Mouse (Mus musculus): ENCODE results near the gene Neurl2. TPM values are rescaled to one million over a fixed set of nuclear protein-coding genes. Genes with fewer than 3 reads are reported as not detected.
A peak's percentile ranks its signal among the peaks of the same experiment; 100 is the strongest.

Neurl2 gene
- total RNA-seq, 1 experiment = 3.6 TPM

- Histone ChIP-seq H3K36me3 (ENCODE audit: control insufficient read depth, insufficient read depth, low read length, poor library complexity, severe bottlenecking) (no peaks in the 10 kb centered on the region; the same call in 1 of the 2 replicates), H3K9me3 (ENCODE audit: control insufficient read depth, insufficient read depth, low read depth, low read length) (no peaks in the 10 kb centered on the region), H3K27ac (ENCODE audit: insufficient read depth, low read depth, low read length, poor library complexity, severe bottlenecking) (no peak within 1 kb of the TSS), H3K9ac (ENCODE audit: insufficient read depth, low read depth, low read length, poor library complexity, severe bottlenecking) (peak within 1 kb of the TSS; percentile 70), H3K4me3 (ENCODE audit: insufficient read depth in 1 of 2, low read depth in 1 of 2, low read length in 2 of 2, poor library complexity in 1 of 2, severe bottlenecking in 1 of 2) (peak within 1 kb of the TSS; percentile 74 to 90), H3K4me1 (ENCODE audit: control insufficient read depth in 2 of 2, insufficient read depth in 2 of 2, low read length in 2 of 2, poor library complexity in 1 of 2) (peaks cover 5 to 25% of the 10 kb centered on the region in 2 experiments)
- DNase-seq (ENCODE audit: low read depth, low spot score) = no peak
- in situ Hi-C loops (cut with MboI; ENCODE audit: low sequenced_read_pairs in 2 of 2, unreplicated experiment in 2 of 2) = no loop called here
- TF ChIP-seq HCFC1 (IDR thresholded peaks at IDR 0.05; ENCODE audit: borderline replicate concordance, insufficient read depth, low read length) (no peak), ZC3H11A (IDR thresholded peaks at IDR 0.05; ENCODE audit: borderline replicate concordance, low read depth, low read length) (no peak), ZNF384 (IDR thresholded peaks at IDR 0.05; ENCODE audit: low read depth, low read length) (no peak), CHD2 (IDR thresholded peaks at IDR 0.05; ENCODE audit: low read depth, low read length) (no peak), MAFK (IDR thresholded peaks at IDR 0.05; ENCODE audit: insufficient read depth, low read depth, low read length) (no peak)
These were observed 47.5 kb downstream of the Neurl2 start, which contains the start of gene Snx21 for GRCm38 (mm10) chr2:164785481-164786387. Snx21 (plus strand) TSS chr2:164785823.

GRCm38 (mm10) chr2:164784869-164785420, 48.3 kb downstream of the Neurl2 start:
- peaks cover 5 to 21% of the 10 kb centered on the region in 2 experiments for H3K4me1 ChIP-seq (ENCODE audit: control insufficient read depth in 2 of 2, insufficient read depth in 2 of 2, low read length in 2 of 2, poor library complexity in 1 of 2)
- TF ChIP-seq HCFC1 (IDR thresholded peaks at IDR 0.05; ENCODE audit: borderline replicate concordance, insufficient read depth, low read length) = no peak
- no peak for TF ChIP-seq ZC3H11A (IDR thresholded peaks at IDR 0.05; ENCODE audit: borderline replicate concordance, low read depth, low read length)
- no peak for TF ChIP-seq CHD2 (IDR thresholded peaks at IDR 0.05; ENCODE audit: low read depth, low read length)
- TF ChIP-seq MAFK (IDR thresholded peaks at IDR 0.05; ENCODE audit: insufficient read depth, low read depth, low read length) = no peak
- no peak for TF ChIP-seq ZNF384 (IDR thresholded peaks at IDR 0.05; ENCODE audit: low read depth, low read length)
- H3K36me3 ChIP-seq (ENCODE audit: control insufficient read depth, insufficient read depth, low read length, poor library complexity, severe bottlenecking) = no peaks in the 10 kb centered on the region; the same call in 1 of the 2 replicates
- DNase-seq (ENCODE audit: low read depth, low spot score) = no peak
- H3K9ac ChIP-seq (ENCODE audit: insufficient read depth, low read depth, low read length, poor library complexity, severe bottlenecking) = no peak overlapping the region
- H3K27ac ChIP-seq (ENCODE audit: insufficient read depth, low read depth, low read length, poor library complexity, severe bottlenecking) = no peak overlapping the region
- in situ Hi-C loops (cut with MboI; ENCODE audit: low sequenced_read_pairs in 2 of 2, unreplicated experiment in 2 of 2) = no loop called here
- no peaks in the 10 kb centered on the region for H3K9me3 ChIP-seq (ENCODE audit: control insufficient read depth, insufficient read depth, low read depth, low read length)
- peak overlapping the region; percentile 74 to 90; a peak in 3 of 4 replicates for H3K4me3 ChIP-seq (ENCODE audit: insufficient read depth in 1 of 2, low read depth in 1 of 2, low read length in 2 of 2, poor library complexity in 1 of 2, severe bottlenecking in 1 of 2)

- no peaks in the 10 kb centered on the region; the same call in 1 of the 2 replicates for H3K36me3 ChIP-seq (ENCODE audit: control insufficient read depth, insufficient read depth, low read length, poor library complexity, severe bottlenecking)
- DNase-seq (ENCODE audit: low read depth, low spot score) = no peak
- TF ChIP-seq ZNF384 (IDR thresholded peaks at IDR 0.05; ENCODE audit: low read depth, low read length) = no peak
- TF ChIP-seq MAFK (IDR thresholded peaks at IDR 0.05; ENCODE audit: insufficient read depth, low read depth, low read length) = no peak
- TF ChIP-seq ZC3H11A (IDR thresholded peaks at IDR 0.05; ENCODE audit: borderline replicate concordance, low read depth, low read length) = no peak
- no peak for TF ChIP-seq CHD2 (IDR thresholded peaks at IDR 0.05; ENCODE audit: low read depth, low read length)
- TF ChIP-seq HCFC1 (IDR thresholded peaks at IDR 0.05; ENCODE audit: borderline replicate concordance, insufficient read depth, low read length) = no peak
- in situ Hi-C loops (cut with MboI; ENCODE audit: low sequenced_read_pairs in 2 of 2, unreplicated experiment in 2 of 2) = no loop called here
- peaks cover 4 to 19% of the 10 kb centered on the region in 2 experiments for H3K4me1 ChIP-seq (ENCODE audit: control insufficient read depth in 2 of 2, insufficient read depth in 2 of 2, low read length in 2 of 2, poor library complexity in 1 of 2)
- H3K9ac ChIP-seq (ENCODE audit: insufficient read depth, low read depth, low read length, poor library complexity, severe bottlenecking) = no peak overlapping the region
- no peak overlapping the region for H3K27ac ChIP-seq (ENCODE audit: insufficient read depth, low read depth, low read length, poor library complexity, severe bottlenecking)
- no peak overlapping the region for H3K4me3 ChIP-seq (ENCODE audit: insufficient read depth in 1 of 2, low read depth in 1 of 2, low read length in 2 of 2, poor library complexity in 1 of 2, severe bottlenecking in 1 of 2)
- H3K9me3 ChIP-seq (ENCODE audit: control insufficient read depth, insufficient read depth, low read depth, low read length) = no peaks in the 10 kb centered on the region
These were observed 49.2 kb downstream of the Neurl2 start for GRCm38 (mm10) chr2:164783926-164784581.

DNA sequence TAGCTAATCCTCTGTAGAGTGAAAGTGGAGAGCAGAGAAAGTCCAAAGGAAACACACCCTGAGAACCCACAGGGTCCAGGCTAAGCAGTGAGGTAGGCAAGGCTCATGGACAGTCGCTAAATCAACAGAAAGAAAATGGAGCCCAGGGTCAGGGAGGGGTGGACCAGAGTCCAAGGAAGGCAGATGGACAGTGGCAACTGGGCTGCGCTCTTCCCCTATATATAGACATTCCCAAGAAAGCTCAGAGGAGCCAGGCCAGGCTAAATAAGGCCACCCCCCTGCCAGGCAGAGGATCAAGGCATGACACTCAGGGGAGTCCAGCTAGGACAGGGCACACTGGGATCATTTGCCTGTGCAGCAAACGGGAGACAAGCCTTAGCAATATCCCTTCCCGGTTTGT, 51.4 kb downstream of the Neurl2 start:
- TF ChIP-seq HCFC1 (IDR thresholded peaks at IDR 0.05; ENCODE audit: borderline replicate concordance, insufficient read depth, low read length) (no peak), MAFK (IDR thresholded peaks at IDR 0.05; ENCODE audit: insufficient read depth, low read depth, low read length) (no peak), ZC3H11A (IDR thresholded peaks at IDR 0.05; ENCODE audit: borderline replicate concordance, low read depth, low read length) (no peak), CHD2 (IDR thresholded peaks at IDR 0.05; ENCODE audit: low read depth, low read length) (no peak), ZNF384 (IDR thresholded peaks at IDR 0.05; ENCODE audit: low read depth, low read length) (no peak)
- Histone ChIP-seq H3K4me1 (ENCODE audit: control insufficient read depth in 2 of 2, insufficient read depth in 2 of 2, low read length in 2 of 2, poor library complexity in 1 of 2) (peaks cover 0 to 11% of the 10 kb centered on the region in 2 experiments; a peak in 2 of 4 replicates), H3K27ac (ENCODE audit: insufficient read depth, low read depth, low read length, poor library complexity, severe bottlenecking) (no peak overlapping the region), H3K9me3 (ENCODE audit: control insufficient read depth, insufficient read depth, low read depth, low read length) (no peaks in the 10 kb centered on the region), H3K36me3 (ENCODE audit: control insufficient read depth, insufficient read depth, low read length, poor library complexity, severe bottlenecking) (no peaks in the 10 kb centered on the region), H3K4me3 (ENCODE audit: insufficient read depth in 1 of 2, low read depth in 1 of 2, low read length in 2 of 2, poor library complexity in 1 of 2, severe bottlenecking in 1 of 2) (no peak overlapping the region), H3K9ac (ENCODE audit: insufficient read depth, low read depth, low read length, poor library complexity, severe bottlenecking) (no peak overlapping the region)
- in situ Hi-C loops (cut with MboI; ENCODE audit: low sequenced_read_pairs in 2 of 2, unreplicated experiment in 2 of 2) = no loop called here
- no peak for DNase-seq (ENCODE audit: low read depth, low spot score)

Other genes with a start within 250 kb of the Neurl2 start
- not detected in 2 replicates for gene Wfdc6a, start 248.0 kb downstream of the Neurl2 start, total RNA-seq (2012; rRNA removed)
- gene Eppin, start 239.9 kb downstream of the Neurl2 start, total RNA-seq (2012; rRNA removed) = not detected in 2 replicates
- not detected in 2 replicates for gene Wfdc6b, start 219.9 kb downstream of the Neurl2 start, total RNA-seq (2012; rRNA removed)
- gene Wfdc8, start 219.8 kb downstream of the Neurl2 start, total RNA-seq (2012; rRNA removed) = not detected in 2 replicates
- gene Wfdc16, start 194.7 kb downstream of the Neurl2 start, total RNA-seq (2012; rRNA removed) = not detected in 2 replicates
- gene Wfdc10, start 177.4 kb downstream of the Neurl2 start, total RNA-seq (2012; rRNA removed) = 0.98 and 3.1 TPM in 2 replicates
- not detected in 2 replicates for gene Wfdc9, start 176.9 kb downstream of the Neurl2 start, total RNA-seq (2012; rRNA removed)
- not detected in 2 replicates for gene Wfdc11, start 159.4 kb downstream of the Neurl2 start, total RNA-seq (2012; rRNA removed)
- not detected in 2 replicates for gene Wfdc13, start 148.3 kb downstream of the Neurl2 start, total RNA-seq (2012; rRNA removed)
- not detected in 2 replicates for gene Spint4, start 135.0 kb downstream of the Neurl2 start, total RNA-seq (2012; rRNA removed)
- 1.6 and 6.6 TPM in 2 replicates for gene Spint5, start 118.2 kb downstream of the Neurl2 start, total RNA-seq (2012; rRNA removed)
- 0.18 and 0.58 TPM in 2 replicates for gene Wfdc3, start 87.5 kb downstream of the Neurl2 start, total RNA-seq (2012; rRNA removed)
- 13.3 and 15.1 TPM in 2 replicates for gene Dnttip1, start 87.5 kb downstream of the Neurl2 start, total RNA-seq (2012; rRNA removed)
- gene Ube2c, start 63.6 kb downstream of the Neurl2 start, total RNA-seq (2012; rRNA removed) = 117 and 159 TPM in 2 replicates
- 1.5 and 1.7 TPM in 2 replicates for gene Tnnc2, start 53.5 kb downstream of the Neurl2 start, total RNA-seq (2012; rRNA removed)
- 5.5 and 7.0 TPM in 2 replicates for gene Snx21, start 47.6 kb downstream of the Neurl2 start, total RNA-seq (2012; rRNA removed)
- 46.4 and 54.7 TPM in 2 replicates for gene Acot8, start 28.6 kb downstream of the Neurl2 start, total RNA-seq (2012; rRNA removed)
- gene Zswim3, start 28.4 kb downstream of the Neurl2 start, total RNA-seq (2012; rRNA removed) = 6.4 and 7.0 TPM in 2 replicates
- 21.5 and 22.6 TPM in 2 replicates for gene Zswim1, start 10.8 kb downstream of the Neurl2 start, total RNA-seq (2012; rRNA removed)
- 0.95 and 1.1 TPM in 2 replicates for gene Spata25, start 4.9 kb downstream of the Neurl2 start, total RNA-seq (2012; rRNA removed)
- gene Ctsa, start 583 bp downstream of the Neurl2 start, total RNA-seq (2012; rRNA removed) = 103 and 216 TPM in 2 replicates
- 56.1 and 117 TPM in 2 replicates for gene Pltp, start 24.3 kb upstream of the Neurl2 start, total RNA-seq (2012; rRNA removed)
- 30.4 and 39.5 TPM in 2 replicates for gene Pcif1, start 45.8 kb upstream of the Neurl2 start, total RNA-seq (2012; rRNA removed)
- gene Zfp335, start 78.3 kb upstream of the Neurl2 start, total RNA-seq (2012; rRNA removed) = 18.5 and 22.4 TPM in 2 replicates
- gene Mmp9, start 107.3 kb upstream of the Neurl2 start, total RNA-seq (2012; rRNA removed) = 5.8 and 7.0 TPM in 2 replicates
- gene Slc12a5, start 127.3 kb upstream of the Neurl2 start, total RNA-seq (2012; rRNA removed) = 1.7 and 2.0 TPM in 2 replicates
- 26.0 and 31.5 TPM in 2 replicates for gene Ncoa5, start 201.4 kb upstream of the Neurl2 start, total RNA-seq (2012; rRNA removed)
- 5.7 and 8.8 TPM in 2 replicates for gene Cd40, start 222.2 kb upstream of the Neurl2 start, total RNA-seq (2012; rRNA removed)

All from ES-E14 (cell line).